Mouse (Mus musculus) thymus, postnatal 14 days (tissue): ENCODE results near the gene Rpap1.
"Not testable (repeated sequence)": the region's sequence is repeated elsewhere in the genome, so short reads cannot be mapped to it uniquely, and the experiment has no call there.

ENCODE experiments used
- DNase-seq: peaks from one replicate; pipeline ENCODE4 v3.0.0; 2021

Rpap1 gene

DNA sequence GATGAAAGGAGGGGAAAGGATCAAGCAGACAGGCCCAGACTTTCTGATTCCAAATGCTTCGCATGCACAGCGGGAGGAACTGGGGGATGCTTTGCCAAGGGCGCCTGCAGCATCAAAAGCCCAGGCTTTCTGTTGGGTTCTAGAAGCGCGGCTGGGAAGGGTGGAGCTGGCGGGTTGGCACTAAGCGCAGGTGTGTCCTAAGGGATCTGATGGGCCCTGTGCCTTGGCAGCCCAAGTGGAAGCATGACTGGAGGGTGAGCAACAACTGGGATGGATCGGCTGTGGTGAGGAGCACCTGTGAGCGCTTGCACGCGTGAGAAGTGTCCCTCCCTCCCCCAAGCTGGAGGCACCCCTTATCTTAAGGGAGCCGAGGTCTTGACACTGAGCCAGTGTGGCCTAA lies 50.2 kb downstream of the Rpap1 start:
- DNase-seq: no peak

DNA sequence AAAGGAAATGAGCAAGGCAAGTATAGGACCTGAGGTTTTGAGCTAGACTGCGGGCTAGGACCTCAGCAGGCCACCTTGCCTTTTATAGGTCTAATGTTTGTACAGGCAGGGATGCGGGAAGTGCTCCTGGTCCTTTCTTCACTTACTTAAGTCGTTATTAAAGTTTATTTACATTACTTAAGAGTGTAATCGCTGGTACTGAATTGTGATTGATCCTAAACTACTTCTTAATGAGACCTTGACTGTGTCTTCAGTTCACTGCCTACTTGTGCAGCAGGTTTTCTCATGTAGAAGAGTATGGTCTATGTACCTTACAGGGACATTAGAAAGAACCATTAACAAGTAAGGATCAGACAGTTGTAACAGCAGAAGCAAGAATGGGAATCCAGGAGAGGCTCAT lies 56.6 kb downstream of the Rpap1 start:
- no peak for DNase-seq

DNA sequence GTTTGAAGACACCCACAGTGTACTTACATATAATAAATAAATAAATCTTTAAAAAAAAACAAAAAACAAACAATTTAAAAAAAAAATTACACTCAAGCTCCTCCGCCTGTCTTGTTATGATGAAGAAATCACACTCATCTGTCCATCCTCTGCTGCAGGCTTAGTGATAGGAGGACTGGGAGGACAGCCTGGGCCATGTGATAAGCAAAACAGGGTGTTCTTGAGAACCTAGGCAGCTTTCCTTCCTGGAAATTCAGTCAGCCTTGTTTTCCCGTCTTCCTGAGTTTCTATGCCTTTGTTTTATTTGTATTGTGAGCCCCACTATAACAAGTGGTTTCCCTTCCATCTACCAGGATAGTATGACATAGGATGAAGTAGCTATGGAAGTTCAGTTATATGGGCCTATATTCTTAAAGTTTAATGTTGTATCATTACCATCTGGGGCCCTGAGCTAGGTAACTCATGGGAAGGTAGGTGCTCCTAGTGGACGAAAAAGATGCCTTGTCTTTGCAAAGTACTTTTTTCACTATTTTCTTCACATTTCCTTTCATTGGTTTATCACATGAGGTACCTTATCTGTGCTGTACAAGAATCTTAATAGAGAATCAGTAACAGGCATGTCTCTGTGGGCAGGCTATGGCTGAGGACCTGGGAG lies 59.4 kb downstream of the Rpap1 start:
- no peak for DNase-seq

DNA sequence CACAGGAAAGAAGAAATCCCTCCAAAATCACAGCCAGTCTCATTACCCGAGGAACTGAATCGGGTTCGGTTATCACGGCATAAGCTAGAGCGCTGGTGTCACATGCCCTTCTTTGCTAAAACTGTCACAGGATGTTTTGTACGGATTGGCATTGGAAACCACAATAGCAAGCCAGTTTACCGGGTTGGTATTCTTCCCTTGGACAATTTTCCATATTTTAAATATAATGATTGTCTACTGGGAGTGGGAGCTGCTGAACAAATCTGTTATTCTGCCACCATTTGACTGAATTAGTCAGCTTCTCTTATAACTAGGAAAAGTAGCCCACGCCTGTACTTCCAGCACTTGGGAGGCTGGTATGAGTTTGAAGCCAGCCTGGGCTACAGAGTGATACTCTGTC lies 66.3 kb downstream of the Rpap1 start:
- DNase-seq: no peak

DNA sequence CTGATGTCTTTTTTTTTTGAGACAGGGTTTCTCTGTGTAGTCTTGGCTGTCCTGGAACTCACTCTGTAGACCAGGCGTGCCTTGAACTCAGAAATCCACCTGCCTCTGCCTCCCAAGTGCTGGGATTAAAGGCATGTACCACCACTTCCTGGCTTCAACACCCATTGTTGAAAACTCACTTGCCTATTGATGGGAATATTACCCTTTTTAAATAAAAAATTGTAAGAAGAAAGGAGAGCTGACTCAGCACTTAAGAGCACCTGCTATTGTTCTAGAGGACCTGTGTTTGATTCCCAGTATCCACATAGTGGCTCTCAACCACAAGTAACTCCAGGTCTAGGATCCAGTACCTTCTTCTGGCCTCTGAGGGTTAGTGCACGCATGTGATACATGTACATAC lies 71.5 kb downstream of the Rpap1 start:
- DNase-seq: not testable (repeated sequence)
